Mouse (Mus musculus) myocyte (in vitro differentiated cells): ENCODE results near the gene Gm20388.

ENCODE experiments used
- CEBPB ChIP-seq: IDR thresholded peaks from 2 replicates; pipeline ENCODE4 v1.6.1; 2011; ENCODE audit warnings: mild to moderate bottlenecking, moderate library complexity; ENCODE audit not compliant: poor library complexity, insufficient read depth, severe bottlenecking
- E2F4 ChIP-seq: IDR thresholded peaks from one replicate; pipeline ENCODE4 v1.6.1; 2011; ENCODE audit warnings: mild to moderate bottlenecking, control low read depth, moderate library complexity; ENCODE audit not compliant: insufficient read depth
- MAX ChIP-seq: IDR thresholded peaks from one replicate; pipeline ENCODE4 v1.6.1; 2011; ENCODE audit warnings: low read depth, mild to moderate bottlenecking, control low read depth
- MYOD1 ChIP-seq, 3 experiments: IDR thresholded peaks; one replicate each; pipeline ENCODE4 v1.6.1; 2011; ENCODE audit warnings: control low read depth in 2 of 3, low read depth in 2 of 3, mild to moderate bottlenecking in 2 of 3, moderate library complexity in 1 of 3; ENCODE audit not compliant: insufficient read length in 2 of 3, control insufficient read depth in 1 of 3
- MYOG ChIP-seq, 3 experiments: IDR thresholded peaks; one replicate each; pipeline ENCODE4 v1.6.1; 2011; ENCODE audit warnings: control low read depth in 2 of 3, low read depth in 2 of 3, mild to moderate bottlenecking in 2 of 3; ENCODE audit not compliant: insufficient read length in 2 of 3, control insufficient read depth in 1 of 3, insufficient read depth in 1 of 3
- POLR2A ChIP-seq: IDR thresholded peaks from one replicate; pipeline ENCODE4 v1.6.1; 2011; ENCODE audit warnings: low read depth, mild to moderate bottlenecking, control low read depth, moderate library complexity; ENCODE audit not compliant: insufficient read length
- POLR2AphosphoS2 ChIP-seq: IDR thresholded peaks from one replicate; pipeline ENCODE4 v1.6.1; 2011; ENCODE audit warnings: low read depth, control low read depth; ENCODE audit not compliant: insufficient read length
- REST ChIP-seq: IDR thresholded peaks from one replicate; pipeline ENCODE4 v1.6.1; 2011; ENCODE audit warnings: mild to moderate bottlenecking, control low read depth, moderate library complexity; ENCODE audit not compliant: insufficient read depth, insufficient read length
- SRF ChIP-seq: IDR thresholded peaks from one replicate; pipeline ENCODE4 v1.6.1; 2011; ENCODE audit warnings: low read depth; ENCODE audit not compliant: control insufficient read depth, insufficient read length
- TCF12 ChIP-seq: IDR thresholded peaks from one replicate; pipeline ENCODE4 v1.6.1; 2011; ENCODE audit warnings: mild to moderate bottlenecking, control low read depth; ENCODE audit not compliant: poor library complexity, insufficient read depth, severe bottlenecking
- TCF3 ChIP-seq: IDR thresholded peaks from one replicate; pipeline ENCODE4 v1.6.1; 2011; ENCODE audit warnings: low read depth, control low read depth; ENCODE audit not compliant: insufficient read length
- USF1 ChIP-seq: IDR thresholded peaks from one replicate; pipeline ENCODE4 v1.6.1; 2011; ENCODE audit warnings: low read depth, mild to moderate bottlenecking, control low read depth, moderate library complexity

DNA sequence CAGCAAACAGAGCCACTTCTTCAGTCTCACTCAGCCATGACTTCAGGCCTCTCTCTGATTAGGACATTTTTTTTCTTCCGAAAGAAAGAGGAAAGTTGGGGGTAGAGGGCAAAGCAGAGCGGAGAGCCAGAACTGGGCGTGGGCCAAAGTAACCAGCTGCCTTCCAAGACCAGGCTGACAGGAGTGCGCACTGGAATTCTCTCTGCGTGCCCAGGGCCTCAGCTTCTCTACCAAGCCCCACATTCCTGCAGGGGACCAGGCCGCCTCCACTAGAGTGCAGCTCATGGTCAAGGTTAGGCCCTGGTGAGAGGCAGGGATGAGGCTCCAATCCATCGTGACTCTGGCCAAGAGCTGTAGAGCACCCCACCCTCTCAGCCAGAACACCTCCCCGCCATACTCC is 1520.9 kb downstream of the Gm20388 start:
- no peak for TF ChIP-seq POLR2A
- no peak for TF ChIP-seq MYOD1 (IDR thresholded peaks at IDR 0.05; ENCODE audit: control insufficient read depth in 1 of 3, insufficient read length in 2 of 3, low read depth in 2 of 3)
- no peak for TF ChIP-seq REST
- TF ChIP-seq TCF12: no peak
- no peak for TF ChIP-seq MYOG (IDR thresholded peaks at IDR 0.05; ENCODE audit: control insufficient read depth in 1 of 3, insufficient read depth in 1 of 3, insufficient read length in 2 of 3, low read depth in 2 of 3)
- no peak for TF ChIP-seq POLR2AphosphoS2
- no peak for TF ChIP-seq TCF3
- TF ChIP-seq E2F4: no peak
- TF ChIP-seq CEBPB: no peak
- no peak for TF ChIP-seq USF1
- TF ChIP-seq MAX: no peak
- TF ChIP-seq SRF: no peak
